Mouse (Mus musculus) left cerebral cortex, adult 9 months (tissue): ENCODE data around the gene Ror1.

Source experiments
- DNase-seq, 2 experiments: peaks; one replicate each; pipeline ENCODE4 v3.0.0; 2022; ENCODE audit warnings: low spot score in 2 of 2

Ror1 gene

GRCm38 (mm10) chr4:100252050-100252449, 156.5 kb downstream of the Ror1 start:
- no peak for DNase-seq

GRCm38 (mm10) chr4:100252646-100253045, 157.1 kb downstream of the Ror1 start:
- DNase-seq: no peak

GRCm38 (mm10) chr4:100253401-100253800, 157.8 kb downstream of the Ror1 start:
- no peak for DNase-seq

- DNase-seq: no peak
Measured at GRCm38 (mm10) chr4:100253831-100254230, 158.2 kb downstream of the Ror1 start.

- no peak for DNase-seq
Measured at GRCm38 (mm10) chr4:100258462-100258861, 162.9 kb downstream of the Ror1 start.

- DNase-seq: no peak
Measured at GRCm38 (mm10) chr4:100263917-100264316, 168.3 kb downstream of the Ror1 start.

- DNase-seq: no peak
Measured at GRCm38 (mm10) chr4:100271059-100271735, 175.6 kb downstream of the Ror1 start.

GRCm38 (mm10) chr4:100271736-100272127, 176.1 kb downstream of the Ror1 start:
- no peak for DNase-seq

- DNase-seq: no peak
Measured at GRCm38 (mm10) chr4:100273356-100273755, 177.8 kb downstream of the Ror1 start.

- DNase-seq: no peak
Measured at GRCm38 (mm10) chr4:100273807-100274480, 178.4 kb downstream of the Ror1 start.

GRCm38 (mm10) chr4:100276482-100276881, 180.9 kb downstream of the Ror1 start:
- no peak for DNase-seq

- no peak for DNase-seq
Measured at GRCm38 (mm10) chr4:100276970-100277369, 181.4 kb downstream of the Ror1 start.

GRCm38 (mm10) chr4:100283171-100283880, 187.7 kb downstream of the Ror1 start:
- DNase-seq: no peak

- DNase-seq: no peak
Measured at GRCm38 (mm10) chr4:100284528-100284927, 188.9 kb downstream of the Ror1 start.

- no peak for DNase-seq
Measured at GRCm38 (mm10) chr4:100286111-100286541, 190.5 kb downstream of the Ror1 start.

- no peak for DNase-seq
Measured at GRCm38 (mm10) chr4:100286800-100287199, 191.2 kb downstream of the Ror1 start.

GRCm38 (mm10) chr4:100287829-100288228, 192.2 kb downstream of the Ror1 start:
- DNase-seq: no peak

- no peak for DNase-seq
Measured at GRCm38 (mm10) chr4:100291015-100291651, 195.5 kb downstream of the Ror1 start.

- no peak for DNase-seq
Measured at GRCm38 (mm10) chr4:100297678-100298077, 202.1 kb downstream of the Ror1 start.

- no peak for DNase-seq
Measured at GRCm38 (mm10) chr4:100298566-100298965, 203.0 kb downstream of the Ror1 start.

- DNase-seq: no peak
Measured at GRCm38 (mm10) chr4:100300171-100300570, 204.6 kb downstream of the Ror1 start.

- DNase-seq: no peak
Measured at GRCm38 (mm10) chr4:100301423-100301822, 205.8 kb downstream of the Ror1 start.
